Mouse (Mus musculus): ENCODE data around the gene Stk39. TPM values are rescaled to one million over a fixed set of nuclear protein-coding genes. Genes with fewer than 3 reads are reported as not detected.
A peak's percentile ranks its signal among the peaks of the same experiment; 100 is the strongest.
"Not testable (repeated sequence)": the region's sequence is repeated elsewhere in the genome, so short reads cannot be mapped to it uniquely, and the experiment has no call there.

The Stk39 gene
- polyA plus RNA-seq, 1 experiment from 2014 or later = 39.0 TPM

DNA sequence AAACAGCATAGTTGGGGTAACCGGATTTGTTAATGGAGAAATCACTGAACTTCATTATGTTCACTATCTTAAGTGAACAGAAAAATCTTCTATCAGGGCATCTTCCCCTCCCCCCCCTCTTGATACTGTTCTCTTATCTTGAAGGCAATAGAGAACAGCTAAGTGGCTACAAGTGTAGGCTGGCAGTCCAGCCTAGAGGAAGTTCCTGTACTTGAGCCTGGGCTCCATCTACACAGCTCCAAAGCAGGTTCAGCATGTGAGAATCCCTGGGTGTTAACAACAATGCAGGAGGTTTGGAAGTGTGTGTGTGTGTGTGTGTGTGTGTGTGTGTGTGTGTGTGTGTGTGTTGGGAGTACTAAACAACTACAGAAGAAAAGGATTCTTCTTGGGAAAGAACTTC is 230.4 kb downstream of the Stk39 start:
- H3K27ac ChIP-seq (replicated peaks; ENCODE audit: low read depth, low read length) = no peak overlapping the region
- H3K36me3 ChIP-seq (ENCODE audit: control insufficient read depth, insufficient read depth, low read length) = no peaks in the 10 kb centered on the region
- WGBS = 100% methylated on average over 1 of the region's 1 CpGs
- H3K4me1 ChIP-seq (ENCODE audit: control insufficient read depth, insufficient read depth, low read length) = no peaks in the 10 kb centered on the region
- H3K9me3 ChIP-seq (ENCODE audit: control insufficient read depth, low read length) = no peaks in the 10 kb centered on the region
- DNase-seq = no peak
- ATAC-seq (ENCODE audit: low FRiP score, low TSS enrichment) = no peak
- H3K27me3 ChIP-seq (ENCODE audit: control insufficient read depth, insufficient read depth, low read length) = no peaks in the 10 kb centered on the region
- H3K9ac ChIP-seq (replicated peaks; ENCODE audit: low read length) = no peak overlapping the region
- no peak overlapping the region for H3K4me2 ChIP-seq (ENCODE audit: low read length)
- H3K4me3 ChIP-seq (replicated peaks; ENCODE audit: low read depth, low read length) = no peak overlapping the region

DNA sequence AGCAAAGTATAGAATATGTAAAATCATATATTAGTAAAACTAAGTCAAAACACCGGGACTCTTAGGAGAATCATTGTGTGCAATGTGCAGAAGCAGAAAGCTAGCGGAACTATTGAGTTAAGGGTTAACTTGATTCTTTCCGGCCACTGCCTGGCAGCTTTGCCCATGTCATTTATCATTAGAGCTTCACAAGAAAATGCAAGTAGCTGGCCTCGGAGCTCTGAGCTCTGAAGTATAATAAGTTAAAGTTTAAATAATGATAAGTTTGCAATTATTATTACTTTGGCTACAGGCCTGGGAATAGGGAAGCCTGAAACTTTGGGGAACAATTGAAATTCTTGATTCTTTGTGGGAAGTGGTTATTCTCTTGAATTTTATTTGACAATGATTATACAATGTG is 232.7 kb downstream of the Stk39 start:
- H3K27ac ChIP-seq (replicated peaks; ENCODE audit: low read depth, low read length); ATAC-seq (ENCODE audit: low FRiP score, low TSS enrichment); H3K9ac ChIP-seq (replicated peaks; ENCODE audit: low read length); H3K9me3 ChIP-seq (ENCODE audit: control insufficient read depth, low read length); H3K27me3 ChIP-seq (ENCODE audit: control insufficient read depth, insufficient read depth, low read length); H3K36me3 ChIP-seq (ENCODE audit: control insufficient read depth, insufficient read depth, low read length); H3K4me3 ChIP-seq (replicated peaks; ENCODE audit: low read depth, low read length); DNase-seq; H3K4me1 ChIP-seq (ENCODE audit: control insufficient read depth, insufficient read depth, low read length); H3K4me2 ChIP-seq (ENCODE audit: low read length): not testable (repeated sequence)
- 47% methylated on average over 4 of the region's 4 CpGs for WGBS

DNA sequence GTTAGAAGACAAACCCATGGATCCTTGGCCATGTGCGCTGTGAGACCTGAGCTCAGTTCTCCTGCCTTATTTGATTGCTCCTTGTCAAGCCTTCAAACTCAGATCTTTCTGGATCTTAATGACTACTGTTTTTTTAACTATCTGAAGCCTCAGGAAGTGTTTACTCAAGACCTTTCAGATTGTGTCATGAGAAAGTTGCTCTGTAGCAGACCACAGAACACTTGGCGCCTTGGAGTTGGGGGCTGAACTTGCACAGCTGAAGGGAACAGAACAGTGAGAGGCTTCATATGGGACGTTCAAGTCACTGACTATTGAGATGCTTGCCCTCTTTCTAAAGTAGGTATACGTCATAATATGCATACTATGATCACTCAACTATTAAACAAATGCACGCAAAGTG is 239.1 kb downstream of the Stk39 start:
- Histone ChIP-seq H3K4me3 (replicated peaks; ENCODE audit: low read depth, low read length) (no peak overlapping the region), H3K27ac (replicated peaks; ENCODE audit: low read depth, low read length) (no peak overlapping the region), H3K27me3 (ENCODE audit: control insufficient read depth, insufficient read depth, low read length) (no peaks in the 10 kb centered on the region), H3K36me3 (ENCODE audit: control insufficient read depth, insufficient read depth, low read length) (no peaks in the 10 kb centered on the region), H3K9me3 (ENCODE audit: control insufficient read depth, low read length) (no peaks in the 10 kb centered on the region), H3K9ac (replicated peaks; ENCODE audit: low read length) (no peak overlapping the region), H3K4me2 (ENCODE audit: low read length) (no peak overlapping the region), H3K4me1 (ENCODE audit: control insufficient read depth, insufficient read depth, low read length) (no peaks in the 10 kb centered on the region)
- 96% methylated on average over 5 of the region's 5 CpGs for WGBS
- ATAC-seq (ENCODE audit: low FRiP score, low TSS enrichment) = no peak
- DNase-seq = no peak

DNA sequence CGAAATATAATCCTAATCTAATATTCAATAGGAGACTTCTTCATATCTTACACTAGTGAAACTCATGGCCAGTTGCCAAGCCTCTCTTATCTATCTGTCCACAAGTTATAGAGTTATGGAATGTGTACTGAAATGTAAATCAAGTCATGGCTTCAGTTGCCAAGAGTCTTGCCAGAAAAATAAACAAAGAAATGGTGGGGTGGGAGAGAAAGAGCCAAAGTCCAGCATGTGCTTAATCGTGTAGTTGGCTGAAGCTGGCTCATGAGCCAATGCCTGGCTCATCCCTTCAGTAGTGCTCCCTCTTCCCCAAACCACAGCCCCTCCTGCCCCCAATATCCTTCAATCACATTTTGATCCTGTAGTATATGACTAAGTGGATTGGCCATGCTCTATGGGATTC is 242.2 kb downstream of the Stk39 start:
- DNase-seq (no peak), ATAC-seq (ENCODE audit: low FRiP score, low TSS enrichment) (no peak)
- no peak overlapping the region for H3K4me3 ChIP-seq (replicated peaks; ENCODE audit: low read depth, low read length)
- no peaks in the 10 kb centered on the region for H3K27me3 ChIP-seq (ENCODE audit: control insufficient read depth, insufficient read depth, low read length)
- WGBS = 95% methylated on average over 2 of the region's 2 CpGs
- H3K4me1 ChIP-seq (ENCODE audit: control insufficient read depth, insufficient read depth, low read length) = no peaks in the 10 kb centered on the region
- no peak overlapping the region for H3K9ac ChIP-seq (replicated peaks; ENCODE audit: low read length)
- H3K9me3 ChIP-seq (ENCODE audit: control insufficient read depth, low read length) = no peaks in the 10 kb centered on the region
- H3K27ac ChIP-seq (replicated peaks; ENCODE audit: low read depth, low read length) = no peak overlapping the region
- no peak overlapping the region for H3K4me2 ChIP-seq (ENCODE audit: low read length)
- H3K36me3 ChIP-seq (ENCODE audit: control insufficient read depth, insufficient read depth, low read length) = no peaks in the 10 kb centered on the region

DNA sequence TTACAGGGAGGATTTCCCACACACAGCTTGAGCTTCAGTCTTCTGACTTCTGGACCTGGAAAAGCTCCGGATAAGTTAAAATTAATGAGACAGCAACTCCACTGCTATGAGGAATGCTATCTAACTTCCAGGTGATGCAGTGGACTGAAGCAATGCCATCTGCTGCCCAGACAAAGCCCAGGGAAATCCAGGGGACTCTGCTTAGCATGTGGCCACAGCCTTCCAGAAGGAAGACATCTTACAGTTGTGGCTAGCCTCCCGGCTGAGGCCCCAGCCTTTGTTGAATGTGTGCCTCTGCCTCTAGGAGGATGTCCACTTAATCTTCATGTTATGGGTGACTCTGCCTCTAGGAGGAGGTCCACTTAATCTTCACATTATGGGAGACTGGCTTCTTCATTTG is 243.0 kb downstream of the Stk39 start:
- H3K36me3 ChIP-seq (ENCODE audit: control insufficient read depth, insufficient read depth, low read length) = no peaks in the 10 kb centered on the region
- no peak overlapping the region for H3K4me2 ChIP-seq (ENCODE audit: low read length)
- no peak overlapping the region for H3K4me3 ChIP-seq (replicated peaks; ENCODE audit: low read depth, low read length)
- no peak overlapping the region for H3K9ac ChIP-seq (replicated peaks; ENCODE audit: low read length)
- H3K9me3 ChIP-seq (ENCODE audit: control insufficient read depth, low read length) = no peaks in the 10 kb centered on the region
- H3K27ac ChIP-seq (replicated peaks; ENCODE audit: low read depth, low read length) = no peak overlapping the region
- ATAC-seq (ENCODE audit: low FRiP score, low TSS enrichment) (no peak), DNase-seq (no peak)
- H3K27me3 ChIP-seq (ENCODE audit: control insufficient read depth, insufficient read depth, low read length) = no peaks in the 10 kb centered on the region
- 86% methylated on average over 2 of the region's 2 CpGs for WGBS
- no peaks in the 10 kb centered on the region for H3K4me1 ChIP-seq (ENCODE audit: control insufficient read depth, insufficient read depth, low read length)

DNA sequence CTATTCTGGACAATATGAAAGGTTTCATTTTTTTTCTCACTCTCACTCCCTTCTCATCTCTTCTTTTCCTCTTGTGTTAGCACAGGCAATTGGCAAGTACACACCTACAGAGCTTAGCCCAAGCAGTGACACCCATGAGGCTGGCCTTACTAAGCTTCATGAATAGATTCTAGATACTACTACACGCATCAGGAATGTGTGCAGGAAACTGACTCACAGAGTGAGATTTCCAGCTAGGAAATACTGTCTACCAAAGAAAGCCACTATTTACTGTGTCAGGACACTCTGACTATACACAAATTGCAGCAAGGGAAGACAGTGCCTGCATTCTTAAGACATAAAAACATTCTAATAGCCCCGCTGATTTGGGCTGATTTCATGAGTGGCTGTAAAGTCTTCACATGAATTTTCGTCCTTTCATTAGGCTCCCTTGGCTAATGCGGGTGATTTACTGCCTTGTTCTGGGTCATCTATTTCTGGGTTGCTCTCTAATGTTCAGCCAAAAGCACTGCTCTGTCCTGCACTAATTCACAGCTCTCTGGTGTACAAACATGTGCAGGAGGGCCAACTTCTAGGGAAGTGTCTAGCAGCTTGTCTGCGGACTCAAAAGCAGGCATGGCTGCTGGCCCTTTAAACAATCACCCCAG is 249.7 kb downstream of the Stk39 start:
- no peaks in the 10 kb centered on the region for H3K9me3 ChIP-seq (ENCODE audit: control insufficient read depth, low read length)
- peaks cover 13% of the 10 kb centered on the region; the same call in 1 of the 2 replicates for H3K36me3 ChIP-seq (ENCODE audit: control insufficient read depth, insufficient read depth, low read length)
- DNase-seq (no peak), ATAC-seq (ENCODE audit: low FRiP score, low TSS enrichment) (no peak)
- H3K9ac ChIP-seq (replicated peaks; ENCODE audit: low read length) = no peak overlapping the region
- H3K4me1 ChIP-seq (ENCODE audit: control insufficient read depth, insufficient read depth, low read length) = no peaks in the 10 kb centered on the region
- H3K27me3 ChIP-seq (ENCODE audit: control insufficient read depth, insufficient read depth, low read length) = no peaks in the 10 kb centered on the region
- no peak overlapping the region for H3K4me2 ChIP-seq (ENCODE audit: low read length)
- WGBS = 76% methylated on average over 5 of the region's 5 CpGs
- no peak overlapping the region for H3K27ac ChIP-seq (replicated peaks; ENCODE audit: low read depth, low read length)
- H3K4me3 ChIP-seq (replicated peaks; ENCODE audit: low read depth, low read length) = no peak overlapping the region

DNA sequence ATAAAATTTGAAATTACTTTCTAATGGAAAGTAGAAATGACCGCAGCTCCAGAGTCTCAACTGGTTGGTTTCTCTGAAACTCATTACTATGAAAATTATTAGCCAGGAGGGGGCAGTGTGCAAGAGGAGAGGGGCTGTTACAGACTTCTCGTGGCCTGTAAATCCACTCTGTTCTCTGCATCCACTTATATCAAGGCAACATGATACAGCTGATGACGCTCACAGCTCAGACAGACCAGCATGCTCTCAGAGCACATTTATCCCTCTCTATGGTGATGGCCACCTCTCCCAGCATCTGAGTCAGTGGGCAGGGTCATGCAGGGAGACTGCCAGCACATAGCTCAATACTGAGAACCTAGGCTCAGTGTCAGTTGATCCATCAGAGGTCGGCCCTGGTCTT is 250.8 kb downstream of the Stk39 start:
- DNase-seq (peak; percentile 60), ATAC-seq (ENCODE audit: low FRiP score, low TSS enrichment) (no peak)
- Histone ChIP-seq H3K27ac (replicated peaks; ENCODE audit: low read depth, low read length) (no peak overlapping the region), H3K27me3 (ENCODE audit: control insufficient read depth, insufficient read depth, low read length) (no peaks in the 10 kb centered on the region), H3K9me3 (ENCODE audit: control insufficient read depth, low read length) (no peaks in the 10 kb centered on the region), H3K9ac (replicated peaks; ENCODE audit: low read length) (no peak overlapping the region), H3K36me3 (ENCODE audit: control insufficient read depth, insufficient read depth, low read length) (peaks cover 13% of the 10 kb centered on the region; the same call in 1 of the 2 replicates), H3K4me1 (ENCODE audit: control insufficient read depth, insufficient read depth, low read length) (no peaks in the 10 kb centered on the region), H3K4me2 (ENCODE audit: low read length) (no peak overlapping the region), H3K4me3 (replicated peaks; ENCODE audit: low read depth, low read length) (no peak overlapping the region)
- whole genome bisulfite sequencing = 68% methylated on average over 4 of the region's 4 CpGs

DNA sequence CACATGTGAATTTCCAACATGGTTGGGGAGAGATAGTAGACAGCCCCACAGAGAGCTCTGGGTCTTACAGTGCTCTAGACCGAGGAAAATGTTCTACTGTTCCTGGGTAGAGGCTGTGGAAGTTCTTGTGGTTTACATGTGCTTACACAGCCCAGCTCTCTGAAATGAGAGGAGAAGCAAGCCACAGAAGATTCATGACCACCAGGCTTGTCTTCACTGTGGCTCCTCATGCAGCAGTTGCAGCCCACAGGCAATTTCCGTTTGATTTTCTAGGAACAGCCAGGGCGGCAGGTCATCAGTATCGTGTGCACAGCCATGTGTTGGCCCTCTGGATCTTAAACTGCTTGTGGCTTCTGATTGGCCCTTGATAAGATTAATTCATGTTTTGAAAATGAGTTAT is 252.2 kb downstream of the Stk39 start:
- H3K4me2 ChIP-seq (ENCODE audit: low read length) = no peak overlapping the region
- WGBS = 91% methylated on average over 4 of the region's 4 CpGs
- H3K4me1 ChIP-seq (ENCODE audit: control insufficient read depth, insufficient read depth, low read length) = no peaks in the 10 kb centered on the region
- no peaks in the 10 kb centered on the region for H3K9me3 ChIP-seq (ENCODE audit: control insufficient read depth, low read length)
- H3K27me3 ChIP-seq (ENCODE audit: control insufficient read depth, insufficient read depth, low read length) = no peaks in the 10 kb centered on the region
- no peak overlapping the region for H3K9ac ChIP-seq (replicated peaks; ENCODE audit: low read length)
- no peak for DNase-seq
- no peak for ATAC-seq (ENCODE audit: low FRiP score, low TSS enrichment)
- peaks cover 13% of the 10 kb centered on the region; the same call in 1 of the 2 replicates for H3K36me3 ChIP-seq (ENCODE audit: control insufficient read depth, insufficient read depth, low read length)
- H3K27ac ChIP-seq (replicated peaks; ENCODE audit: low read depth, low read length) = no peak overlapping the region
- H3K4me3 ChIP-seq (replicated peaks; ENCODE audit: low read depth, low read length) = no peak overlapping the region

DNA sequence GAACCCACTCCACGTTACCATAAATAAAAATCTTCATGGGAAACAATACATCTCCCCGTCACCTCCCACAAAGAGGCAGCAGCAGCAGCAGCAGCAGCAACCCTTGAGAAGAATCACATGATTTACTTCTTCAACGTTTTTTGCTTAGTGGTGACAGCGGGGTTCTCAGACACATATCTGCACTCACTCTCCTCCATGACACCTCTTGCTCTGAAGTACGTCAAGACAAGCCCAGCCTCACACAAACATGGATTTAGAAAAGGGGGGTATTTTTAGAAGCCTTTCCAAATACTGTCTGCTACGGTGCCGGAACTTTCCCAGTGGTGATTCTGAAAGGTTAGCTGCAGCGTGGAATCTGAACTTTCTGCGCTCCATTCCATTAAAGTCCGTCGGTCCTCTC is 256.9 kb downstream of the Stk39 start:
- Histone ChIP-seq H3K9me3 (ENCODE audit: control insufficient read depth, low read length) (no peaks in the 10 kb centered on the region), H3K27ac (replicated peaks; ENCODE audit: low read depth, low read length) (no peak overlapping the region), H3K36me3 (ENCODE audit: control insufficient read depth, insufficient read depth, low read length) (peaks cover 9% of the 10 kb centered on the region; the same call in 1 of the 2 replicates), H3K4me1 (ENCODE audit: control insufficient read depth, insufficient read depth, low read length) (no peaks in the 10 kb centered on the region), H3K4me3 (replicated peaks; ENCODE audit: low read depth, low read length) (no peak overlapping the region), H3K9ac (replicated peaks; ENCODE audit: low read length) (no peak overlapping the region), H3K4me2 (ENCODE audit: low read length) (no peak overlapping the region), H3K27me3 (ENCODE audit: control insufficient read depth, insufficient read depth, low read length) (no peaks in the 10 kb centered on the region)
- no peak for DNase-seq
- 92% methylated on average over 11 of the region's 11 CpGs for WGBS
- no peak for ATAC-seq (ENCODE audit: low FRiP score, low TSS enrichment)

All from midbrain, embryonic 14.5 days (tissue).